Mouse (Mus musculus): ENCODE measurements around the gene Kirrel3.
A peak's percentile ranks its signal among the peaks of the same experiment; 100 is the strongest.

The Kirrel3 gene

GRCm38 (mm10) chr9:34518861-34519260 is 33.2 kb downstream of the Kirrel3 start:
- no peak for DNase-seq

GRCm38 (mm10) chr9:34520234-34520950 is 34.7 kb downstream of the Kirrel3 start:
- DNase-seq, result no peak

GRCm38 (mm10) chr9:34525695-34526094 is 40.0 kb downstream of the Kirrel3 start:
- DNase-seq, result no peak

GRCm38 (mm10) chr9:34538591-34539335 is 53.1 kb downstream of the Kirrel3 start:
- peak; percentile 78 for DNase-seq

- DNase-seq, result peak; percentile 29
Observed at GRCm38 (mm10) chr9:34541908-34542307, 56.2 kb downstream of the Kirrel3 start.

DNA sequence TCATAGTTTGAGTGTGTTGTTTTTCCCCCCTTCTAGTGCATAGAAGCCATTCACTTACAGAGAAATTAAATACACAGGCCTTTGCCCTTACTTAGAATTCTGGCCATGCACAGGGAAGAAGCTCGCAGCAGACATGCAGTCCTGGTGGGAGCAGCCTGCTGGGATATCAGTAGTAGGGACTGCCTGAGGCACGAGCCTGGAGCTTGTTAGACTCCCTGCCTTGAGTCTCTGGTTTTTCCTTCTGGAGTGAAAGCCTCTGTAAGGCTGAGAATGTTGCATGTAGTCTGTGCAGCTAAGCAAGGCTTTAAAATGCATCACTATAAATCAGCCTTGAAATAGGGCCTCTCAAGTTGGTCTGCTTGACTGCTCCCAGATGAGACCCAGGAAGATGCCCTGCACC is 70.0 kb downstream of the Kirrel3 start:
- no peak for DNase-seq

DNA sequence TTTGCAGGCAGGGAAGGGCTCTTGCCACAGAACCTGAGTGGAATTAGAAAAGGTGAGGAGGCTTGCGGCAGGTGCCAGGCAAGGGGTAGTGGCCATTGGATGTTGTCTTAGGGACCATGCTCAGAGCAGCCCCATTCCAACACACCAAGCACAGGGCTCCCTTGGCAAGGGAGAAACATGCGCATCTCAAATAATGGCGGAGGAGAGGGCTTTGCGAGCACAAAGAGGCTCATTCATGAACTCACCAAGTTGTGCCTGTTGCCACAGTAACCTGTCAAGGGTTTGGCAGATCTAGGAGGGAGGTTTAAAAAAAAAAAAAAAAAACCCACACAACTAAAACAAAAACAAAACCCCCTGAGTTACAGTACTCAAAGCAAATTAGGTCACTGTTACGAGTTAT is 72.2 kb downstream of the Kirrel3 start:
- DNase-seq, result no peak

DNA sequence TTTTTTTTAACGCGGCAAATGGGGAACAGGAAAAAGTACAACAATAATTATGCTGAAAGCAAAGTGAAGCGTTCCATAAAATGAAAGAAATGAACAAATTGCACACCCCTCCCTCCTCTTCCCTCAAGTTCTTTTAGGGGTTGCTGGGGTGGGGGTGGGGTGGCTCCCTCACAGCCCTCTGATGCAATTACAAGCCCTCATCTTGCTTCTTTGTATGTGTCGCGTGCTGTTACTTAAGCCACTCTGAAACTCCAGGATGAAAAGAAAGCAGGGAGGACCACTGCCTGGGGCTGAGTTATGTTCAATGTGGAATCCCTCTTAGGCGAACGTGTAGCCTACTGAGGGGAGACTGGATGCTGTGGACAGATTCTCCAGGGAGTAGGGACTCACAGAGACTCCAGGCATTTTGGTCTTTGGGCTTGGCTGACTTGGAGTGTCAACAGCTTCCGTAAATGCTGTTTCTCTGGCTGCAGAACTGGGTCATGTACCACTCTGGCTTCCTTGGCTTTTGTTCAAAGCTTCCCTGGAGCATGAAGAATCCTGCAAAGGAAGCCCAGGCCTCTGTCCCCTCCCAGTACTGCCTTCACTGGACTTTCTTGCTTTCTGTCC is 72.7 kb downstream of the Kirrel3 start:
- no peak for DNase-seq

GRCm38 (mm10) chr9:34559102-34559501 is 73.4 kb downstream of the Kirrel3 start:
- no peak for DNase-seq

DNA sequence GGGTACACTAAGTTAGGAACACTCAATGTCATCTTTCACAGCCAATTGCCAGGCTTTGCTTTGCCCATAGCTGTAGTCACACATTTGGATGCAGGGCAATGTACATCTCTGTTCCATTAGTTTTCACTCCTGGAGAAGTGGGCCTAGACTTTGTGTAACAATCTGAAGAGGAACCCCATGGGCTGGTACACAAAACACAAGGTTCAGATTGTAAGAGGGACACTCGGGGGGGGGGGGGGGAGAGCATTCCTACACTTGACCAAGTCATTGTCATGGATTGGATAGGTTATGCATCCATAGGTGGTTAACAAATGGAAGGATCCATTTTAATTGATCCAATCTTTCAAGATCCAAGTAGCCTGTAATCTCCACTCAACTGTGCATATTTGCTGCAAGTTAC is 75.6 kb downstream of the Kirrel3 start:
- no peak for DNase-seq

- no peak for DNase-seq
Observed at GRCm38 (mm10) chr9:34562437-34563000, 76.8 kb downstream of the Kirrel3 start.

DNA sequence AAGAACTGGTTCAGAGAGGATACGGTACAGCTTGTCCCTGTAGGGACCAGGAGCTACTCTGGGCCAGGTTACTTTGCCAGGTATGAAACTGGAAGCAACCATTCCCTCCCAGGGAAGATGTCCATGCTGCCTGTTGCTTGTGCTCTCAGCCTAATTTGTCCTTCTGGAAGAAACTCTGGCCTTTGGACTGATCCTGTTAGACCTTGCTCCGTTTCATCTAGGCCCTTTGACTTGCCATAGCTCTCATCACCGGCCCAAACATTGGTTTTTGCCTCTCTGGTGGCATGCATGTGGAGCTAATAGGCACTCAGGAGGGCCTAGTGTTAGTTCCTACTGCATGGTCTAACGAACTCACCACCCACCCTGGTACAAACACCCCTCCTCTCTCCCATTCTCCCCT is 88.2 kb downstream of the Kirrel3 start:
- no peak for DNase-seq

DNA sequence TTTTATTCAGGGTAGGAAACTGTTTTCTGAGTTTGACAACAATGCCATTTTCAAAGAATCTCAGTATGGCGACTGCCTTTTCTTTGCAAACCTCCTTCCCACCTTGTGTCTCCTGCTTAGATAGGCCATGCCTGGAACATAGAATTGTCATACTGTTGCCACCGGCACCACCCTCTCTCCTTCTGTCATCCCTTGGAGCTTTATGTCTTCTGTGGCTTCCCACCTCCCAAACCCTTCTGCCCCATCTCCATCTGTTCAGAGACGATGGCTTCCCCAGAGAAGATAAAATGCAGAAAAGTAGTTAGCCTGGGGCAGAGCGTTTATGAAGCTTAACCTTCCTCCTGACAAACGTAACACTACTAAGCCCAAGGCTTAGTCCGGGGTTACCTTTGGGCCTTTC is 88.9 kb downstream of the Kirrel3 start:
- no peak for DNase-seq

- no peak for DNase-seq
Observed at GRCm38 (mm10) chr9:34579174-34579573, 93.5 kb downstream of the Kirrel3 start.

GRCm38 (mm10) chr9:34580059-34580458 is 94.4 kb downstream of the Kirrel3 start:
- DNase-seq, result no peak

DNA sequence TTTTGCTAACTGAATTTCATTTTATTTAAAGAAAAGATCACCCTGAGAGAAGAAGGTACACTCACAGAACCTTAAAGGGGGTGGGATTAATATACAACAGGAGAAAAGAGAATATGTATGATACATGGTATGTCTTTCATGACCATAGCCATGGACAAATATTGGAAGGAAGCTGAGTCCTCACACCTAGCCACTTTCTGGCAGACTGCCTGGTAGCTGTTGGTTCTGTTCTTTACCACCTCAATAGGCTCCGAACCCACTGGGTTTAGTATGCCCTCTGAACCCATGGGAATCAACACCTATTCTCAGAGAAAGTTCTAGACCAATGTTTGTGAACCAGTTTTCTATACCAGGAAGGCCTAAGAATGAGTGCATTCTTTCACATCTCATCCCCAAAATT is 96.8 kb downstream of the Kirrel3 start:
- DNase-seq, result no peak

DNA sequence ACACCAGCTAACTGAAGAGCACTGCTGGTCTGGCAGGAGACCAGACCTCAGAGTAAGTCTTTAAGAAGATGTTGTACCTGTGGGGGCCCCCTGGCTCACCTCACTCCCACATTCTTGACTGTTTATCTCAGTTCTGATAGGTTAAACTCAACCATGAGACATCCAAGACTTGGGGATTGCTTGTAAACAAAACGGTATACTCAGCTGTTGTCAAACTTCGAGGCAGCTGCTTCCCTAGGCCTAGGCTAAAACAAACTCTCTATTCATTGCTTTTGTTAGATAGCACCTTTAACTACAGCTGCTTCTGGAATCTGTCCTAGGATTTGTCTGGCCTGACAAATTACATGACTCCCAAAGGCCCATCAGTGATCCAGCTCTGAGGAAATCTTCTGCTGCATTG is 99.8 kb downstream of the Kirrel3 start:
- no peak for DNase-seq

DNA sequence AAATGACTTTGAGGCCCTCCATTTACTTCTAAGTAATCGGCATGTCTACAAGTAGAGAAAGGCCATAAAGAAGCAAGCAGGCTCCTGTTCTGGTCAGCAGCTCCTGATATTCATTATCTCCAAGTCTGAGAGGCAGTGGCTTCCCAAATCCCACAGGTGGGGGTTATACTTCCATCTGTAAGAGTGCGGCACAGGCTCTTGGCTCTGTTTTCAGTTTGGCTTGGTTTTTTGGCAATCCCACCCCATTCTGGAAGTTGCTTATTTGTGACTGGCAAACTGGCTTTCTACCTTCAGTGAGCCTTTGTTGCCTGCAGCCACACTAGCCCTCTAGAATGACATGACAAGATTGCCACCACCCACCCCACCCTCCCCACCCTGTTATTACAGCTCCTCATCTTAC is 100.4 kb downstream of the Kirrel3 start:
- DNase-seq, result no peak

DNA sequence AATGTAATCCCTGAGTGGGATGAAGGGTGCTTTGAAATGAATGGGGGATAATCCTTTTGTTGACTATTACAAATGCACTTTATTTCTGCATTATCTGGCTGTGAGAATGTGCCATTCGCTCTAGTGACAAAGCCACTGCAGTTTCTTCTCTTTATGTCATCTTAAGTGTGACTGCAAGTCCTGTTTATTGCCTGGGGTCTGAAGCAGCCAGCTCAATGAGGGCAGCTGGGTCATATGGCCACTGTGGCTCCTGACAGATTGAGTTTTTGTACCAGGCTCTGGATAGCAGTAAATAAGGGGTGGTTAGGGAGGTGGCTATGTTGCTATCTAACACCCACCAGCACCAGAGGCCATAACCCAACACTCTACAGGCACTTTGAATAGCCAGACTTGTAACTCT is 104.1 kb downstream of the Kirrel3 start:
- DNase-seq, result no peak

GRCm38 (mm10) chr9:34592073-34592610 is 106.4 kb downstream of the Kirrel3 start:
- DNase-seq, result no peak

GRCm38 (mm10) chr9:34593889-34594288 is 108.2 kb downstream of the Kirrel3 start:
- DNase-seq, result no peak

DNA sequence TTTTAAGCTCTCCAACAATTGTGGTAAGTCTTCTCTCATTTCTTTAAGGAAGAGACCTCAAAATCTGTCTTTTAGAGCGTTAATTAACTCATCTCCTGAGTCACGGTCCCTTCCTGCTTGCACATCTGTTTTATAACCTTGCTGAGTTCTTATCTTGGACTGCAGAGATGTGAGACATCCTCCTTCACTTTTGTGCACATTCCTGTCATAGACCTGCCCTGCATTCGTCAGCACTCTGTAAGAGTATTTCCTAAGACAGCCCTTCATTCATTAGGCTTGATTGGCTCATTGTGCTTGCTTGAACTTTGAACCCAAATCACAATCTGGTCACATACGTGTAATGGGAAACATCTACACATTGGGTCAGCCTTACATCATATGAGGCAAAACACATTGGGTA is 114.6 kb downstream of the Kirrel3 start:
- no peak for DNase-seq

- DNase-seq, result no peak
Observed at GRCm38 (mm10) chr9:34603750-34604149, 118.1 kb downstream of the Kirrel3 start.

DNA sequence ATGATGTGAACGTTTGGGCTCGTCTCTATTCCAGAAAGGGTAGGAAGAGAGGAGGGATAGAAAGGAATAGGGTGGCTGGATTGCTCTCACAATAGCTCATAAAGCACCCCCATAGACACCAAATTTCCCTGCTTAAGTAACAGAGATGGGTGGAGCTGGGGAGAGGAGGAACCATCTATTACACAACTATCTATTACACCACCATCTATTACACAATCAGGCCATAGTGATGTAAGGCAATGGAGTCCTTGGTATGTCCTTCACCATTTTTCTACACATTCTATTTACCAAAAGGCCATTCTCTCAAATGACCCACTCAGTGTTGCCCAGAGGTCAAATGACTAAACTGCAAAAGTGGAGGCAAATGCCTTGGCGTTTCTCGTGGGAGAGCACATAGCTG is 119.2 kb downstream of the Kirrel3 start:
- no peak for DNase-seq
